Mouse (Mus musculus) limb, embryonic 12.5 days (tissue): Measurements from ENCODE around the gene Axdnd1. TPM values are rescaled to one million over a fixed set of nuclear protein-coding genes. Genes with fewer than 3 reads are reported as not detected.

Experiments used
- ATAC-seq: fragments of 200-750 bp; cut with Nextera tagmentation; 2 replicates; pipeline ENCODE4 v1.8.0; 2017; ENCODE audit warnings: low read depth, moderate TSS enrichment; ENCODE audit not compliant: insufficient number of reproducible peaks, insufficient read depth, low FRiP score, low TSS enrichment
- H3K27ac ChIP-seq: fragments of 300-500 bp; sonication (generic); 2 replicates; pipeline ENCODE4 v1.5.1; 2016; ENCODE audit warnings: mild to moderate bottlenecking, moderate library complexity
- H3K27me3 ChIP-seq: fragments of 300-500 bp; sonication (generic); 2 replicates; pipeline ENCODE4 v1.6.1; 2016; ENCODE audit warnings: mild to moderate bottlenecking, moderate library complexity
- H3K36me3 ChIP-seq: fragments of 300-500 bp; sonication (generic); 2 replicates; pipeline ENCODE4 v1.6.1; 2016; ENCODE audit warnings: mild to moderate bottlenecking, moderate library complexity
- H3K4me1 ChIP-seq: fragments of 300-500 bp; sonication (generic); replicated peaks from 2 replicates; pipeline ENCODE4 v1.6.1; 2016
- H3K4me2 ChIP-seq: fragments of 300-500 bp; sonication (generic); 2 replicates; pipeline ENCODE4 v1.6.1; 2016; ENCODE audit warnings: mild to moderate bottlenecking, moderate library complexity
- H3K4me3 ChIP-seq: fragments of 300-500 bp; sonication (generic); replicated peaks from 2 replicates; pipeline ENCODE4 v1.5.1; 2016; ENCODE audit warnings: mild to moderate bottlenecking
- H3K9ac ChIP-seq: fragments of 300-500 bp; sonication (generic); replicated peaks from 2 replicates; pipeline ENCODE4 v1.6.1; 2016; ENCODE audit warnings: mild to moderate bottlenecking, moderate library complexity
- H3K9me3 ChIP-seq: fragments of 300-500 bp; sonication (generic); 2 replicates; pipeline ENCODE4 v1.6.1; 2016; ENCODE audit warnings: mild to moderate bottlenecking, moderate library complexity
- WGBS: fragments of 180-500 bp; shearing (Covaris S2); methylation state at CpG from one replicate; pipeline ENCODE4 v1.1.7; 2016; 5-methylcytosine and 5-hydroxymethylcytosine counted together
- polyA plus RNA-seq: library from polyadenylated mRNA; unstranded; fragments of >200 nt; fragmentation: Nextera tagmentation; extraction: Ambion mirVana; gene quantifications from 2 replicates; pipeline ENCODE4 v1.2.1, GENCODE M21; 2016

The Axdnd1 gene
- 0.30 and 0.55 TPM in 2 replicates for polyA plus RNA-seq

GRCm38 (mm10) chr1:156420671-156421297 is at the start of gene Axdnd1:
Gene Axdnd1, minus strand, starts transcription at chr1:156421159.
- WGBS = under 1% methylated on average over 44 of the region's 44 CpGs
- H3K36me3 ChIP-seq = no peaks in the 10 kb centered on the region
- ATAC-seq = peak; percentile 93
- peak within 1 kb of the TSS; percentile 70 for H3K27ac ChIP-seq
- H3K9ac ChIP-seq = peak within 1 kb of the TSS; percentile 58
- H3K9me3 ChIP-seq = peaks cover 2% of the 10 kb centered on the region; the same call in 1 of the 2 replicates
- no peaks in the 10 kb centered on the region for H3K27me3 ChIP-seq
- H3K4me3 ChIP-seq = peak within 1 kb of the TSS; percentile 64
- peak within 1 kb of the TSS; percentile 66 for H3K4me2 ChIP-seq
- no peaks in the 10 kb centered on the region for H3K4me1 ChIP-seq

- Histone ChIP-seq H3K36me3 (peaks cover 23% of the 10 kb centered on the region), H3K9me3 (peaks cover 11% of the 10 kb centered on the region; the same call in 1 of the 2 replicates), H3K4me1 (peaks cover 14% of the 10 kb centered on the region), H3K4me2 (no peak overlapping the region), H3K27ac (no peak overlapping the region), H3K9ac (no peak overlapping the region), H3K4me3 (no peak overlapping the region), H3K27me3 (no peaks in the 10 kb centered on the region)
- WGBS = 94% methylated on average over 7 of the region's 7 CpGs
- no peak for ATAC-seq
Measured at GRCm38 (mm10) chr1:156470557-156470956, 49.6 kb upstream of the Axdnd1 start.

- peaks cover 33% of the 10 kb centered on the region for H3K36me3 ChIP-seq
- 78% methylated on average over 3 of the region's 3 CpGs for WGBS
- no peak overlapping the region for H3K4me3 ChIP-seq
- no peak overlapping the region for H3K27ac ChIP-seq
- no peak overlapping the region for H3K9ac ChIP-seq
- peaks cover 14% of the 10 kb centered on the region for H3K4me1 ChIP-seq
- ATAC-seq = no peak
- peaks cover 11% of the 10 kb centered on the region; the same call in 1 of the 2 replicates for H3K9me3 ChIP-seq
- no peak overlapping the region for H3K4me2 ChIP-seq
- no peaks in the 10 kb centered on the region for H3K27me3 ChIP-seq
Measured at GRCm38 (mm10) chr1:156468576-156468975, 47.6 kb upstream of the Axdnd1 start.

DNA sequence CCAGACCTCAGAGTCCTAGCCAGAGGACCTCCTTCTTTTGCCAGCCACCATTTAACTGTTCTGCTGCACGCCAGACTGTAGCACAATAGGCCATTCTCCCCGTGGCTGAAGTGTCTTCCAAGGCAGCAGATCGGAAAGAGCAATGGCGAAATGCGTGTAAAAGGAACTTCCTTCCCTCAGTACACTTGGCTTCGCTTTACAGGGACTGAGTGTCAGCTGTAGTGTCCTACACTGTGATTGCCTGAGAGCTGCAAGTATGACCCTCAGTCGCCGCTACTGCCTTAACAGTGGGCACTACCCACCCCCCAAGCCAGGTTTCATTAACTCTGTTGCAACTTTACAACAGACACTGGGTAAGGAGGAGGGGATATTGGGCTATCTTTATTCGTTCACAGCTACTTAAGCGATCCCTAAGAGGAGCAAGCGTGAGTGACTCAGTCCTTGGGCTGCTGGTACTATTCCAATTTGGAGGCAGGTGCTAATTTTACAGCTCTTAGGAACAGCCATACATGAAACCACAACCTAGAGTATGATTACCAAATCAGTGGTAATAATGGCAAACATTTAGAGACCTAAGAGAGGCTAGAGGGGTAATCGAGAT is 46.8 kb upstream of the Axdnd1 start:
- peaks cover 9% of the 10 kb centered on the region for H3K4me1 ChIP-seq
- H3K4me3 ChIP-seq = no peak overlapping the region
- no peaks in the 10 kb centered on the region for H3K27me3 ChIP-seq
- H3K36me3 ChIP-seq = peaks cover 37% of the 10 kb centered on the region
- no peak overlapping the region for H3K27ac ChIP-seq
- 74% methylated on average over 12 of the region's 12 CpGs for WGBS
- H3K4me2 ChIP-seq = no peak overlapping the region
- ATAC-seq = no peak
- peaks cover 11% of the 10 kb centered on the region; the same call in 1 of the 2 replicates for H3K9me3 ChIP-seq
- H3K9ac ChIP-seq = no peak overlapping the region

DNA sequence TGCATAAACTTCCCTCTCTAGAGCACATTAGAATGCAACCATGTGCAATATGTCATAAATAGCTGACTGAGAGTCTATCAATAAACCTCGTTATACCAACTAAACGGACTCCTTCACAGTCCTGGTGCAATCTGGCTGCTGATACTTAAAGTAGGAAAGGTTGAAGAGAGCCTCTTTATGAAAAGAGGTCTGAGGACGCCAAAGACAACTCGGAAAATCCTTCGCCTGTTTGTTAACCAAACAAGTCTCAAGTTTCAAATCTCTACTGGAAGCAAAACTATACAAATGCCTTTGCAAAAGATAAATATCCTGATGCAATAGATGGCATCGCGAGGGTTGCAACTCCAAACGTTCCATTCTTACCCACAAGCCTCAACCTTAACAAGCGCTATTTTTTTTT is 44.0 kb upstream of the Axdnd1 start:
- no peaks in the 10 kb centered on the region for H3K4me1 ChIP-seq
- H3K27me3 ChIP-seq = no peaks in the 10 kb centered on the region
- H3K4me2 ChIP-seq = no peak overlapping the region
- WGBS = 90% methylated on average over 9 of the region's 9 CpGs
- no peak overlapping the region for H3K27ac ChIP-seq
- H3K36me3 ChIP-seq = peaks cover 36% of the 10 kb centered on the region
- no peak overlapping the region for H3K9ac ChIP-seq
- no peak overlapping the region for H3K4me3 ChIP-seq
- ATAC-seq = no peak
- peaks cover 11% of the 10 kb centered on the region; the same call in 1 of the 2 replicates for H3K9me3 ChIP-seq

DNA sequence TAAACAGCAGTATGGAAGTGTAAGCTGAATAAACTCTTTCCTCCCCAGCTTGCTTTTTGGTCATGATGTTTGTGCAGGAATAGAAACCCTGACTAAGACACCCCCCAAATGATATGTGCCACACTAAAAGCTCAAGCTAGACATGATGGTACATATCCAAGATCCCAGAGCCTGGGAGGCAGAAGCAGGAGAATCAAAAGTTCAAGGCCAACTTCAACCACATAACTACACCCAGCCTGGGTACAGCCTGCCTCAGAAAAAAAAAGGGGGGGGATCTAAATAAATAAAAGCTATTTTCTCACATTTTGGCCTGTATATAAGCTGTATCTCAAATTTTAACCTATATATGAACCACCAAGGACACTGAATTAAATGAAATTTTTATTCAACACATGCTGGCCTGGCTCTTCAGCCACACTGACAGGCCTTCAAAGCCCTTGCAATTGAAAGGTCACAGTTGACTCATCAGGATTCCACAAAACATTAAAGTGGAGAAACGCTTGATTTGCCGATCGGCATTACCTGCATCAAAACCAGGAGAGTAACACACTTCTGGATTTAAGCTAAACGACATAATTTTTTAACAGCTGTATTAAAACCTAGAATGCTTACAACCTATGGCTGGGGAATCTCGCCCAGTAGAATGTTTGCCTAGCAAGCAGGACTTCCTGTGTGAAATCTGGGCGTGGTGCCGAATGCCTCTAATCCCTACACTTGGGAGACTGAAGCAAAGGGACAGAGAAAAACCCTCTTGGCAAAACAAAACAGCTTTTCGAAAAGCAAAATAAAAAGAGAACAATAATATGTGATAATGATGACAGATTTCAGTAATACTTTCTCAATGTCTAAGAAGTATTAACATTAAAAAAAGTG is 43.3 kb upstream of the Axdnd1 start:
- peaks cover 11% of the 10 kb centered on the region; the same call in 1 of the 2 replicates for H3K9me3 ChIP-seq
- no peak overlapping the region for H3K9ac ChIP-seq
- H3K4me3 ChIP-seq = no peak overlapping the region
- no peak for ATAC-seq
- no peak overlapping the region for H3K27ac ChIP-seq
- H3K36me3 ChIP-seq = peaks cover 30% of the 10 kb centered on the region
- no peaks in the 10 kb centered on the region for H3K4me1 ChIP-seq
- 90% methylated on average over 8 of the region's 8 CpGs for WGBS
- H3K4me2 ChIP-seq = no peak overlapping the region
- H3K27me3 ChIP-seq = no peaks in the 10 kb centered on the region

DNA sequence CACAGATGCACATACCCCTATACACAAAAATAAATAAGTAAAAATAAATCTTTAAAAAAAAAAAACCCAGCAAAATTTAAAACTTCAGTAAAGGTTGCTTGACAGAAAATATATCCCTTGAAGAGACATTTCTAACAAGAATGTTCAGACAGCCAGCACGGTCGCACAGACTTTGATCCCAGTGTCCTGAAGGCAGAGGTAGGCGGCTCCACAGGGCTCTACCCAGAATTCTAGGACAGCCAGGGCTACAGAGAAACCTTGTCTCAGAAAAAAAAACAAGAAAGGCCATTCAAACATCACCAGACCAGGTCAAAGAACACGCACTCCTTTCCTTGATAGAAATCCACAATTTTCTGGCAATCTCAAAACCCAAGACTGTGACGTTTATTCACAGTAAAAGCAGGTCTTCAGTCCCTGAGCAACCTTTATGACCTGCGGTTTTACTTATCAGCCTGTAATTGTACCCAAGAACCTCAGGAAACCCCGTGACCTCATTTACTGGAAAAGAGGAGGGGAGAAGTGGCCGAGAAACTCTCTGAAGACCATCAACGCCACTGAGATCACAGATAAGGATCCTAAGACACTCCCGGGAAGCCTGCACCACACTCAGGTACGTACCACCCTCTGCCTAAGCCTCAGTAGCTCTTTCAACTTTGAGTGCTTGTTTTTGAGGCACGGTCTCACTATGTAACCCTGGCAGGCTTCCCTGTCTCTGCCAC is 41.5 kb upstream of the Axdnd1 start:
- WGBS = 64% methylated on average over 12 of the region's 12 CpGs
- Histone ChIP-seq H3K4me1 (no peaks in the 10 kb centered on the region), H3K9me3 (peaks cover 11% of the 10 kb centered on the region; the same call in 1 of the 2 replicates), H3K27me3 (no peaks in the 10 kb centered on the region), H3K4me3 (no peak overlapping the region), H3K4me2 (no peak overlapping the region), H3K36me3 (peaks cover 27% of the 10 kb centered on the region), H3K9ac (no peak overlapping the region), H3K27ac (no peak overlapping the region)
- no peak for ATAC-seq

GRCm38 (mm10) chr1:156461036-156461435 is 40.1 kb upstream of the Axdnd1 start:
- Histone ChIP-seq H3K27me3 (no peaks in the 10 kb centered on the region), H3K4me3 (no peak overlapping the region), H3K27ac (no peak overlapping the region), H3K4me2 (no peak overlapping the region), H3K9ac (no peak overlapping the region), H3K9me3 (peaks cover 4% of the 10 kb centered on the region; the same call in 1 of the 2 replicates), H3K4me1 (no peaks in the 10 kb centered on the region), H3K36me3 (peaks cover 27% of the 10 kb centered on the region)
- no peak for ATAC-seq
- WGBS = 37% methylated on average over 6 of the region's 6 CpGs

- WGBS = 92% methylated on average over 4 of the region's 4 CpGs
- no peak overlapping the region for H3K27ac ChIP-seq
- ATAC-seq = no peak
- H3K9ac ChIP-seq = no peak overlapping the region
- H3K36me3 ChIP-seq = peaks cover 27% of the 10 kb centered on the region
- no peak overlapping the region for H3K4me2 ChIP-seq
- no peak overlapping the region for H3K4me3 ChIP-seq
- H3K4me1 ChIP-seq = no peaks in the 10 kb centered on the region
- H3K27me3 ChIP-seq = no peaks in the 10 kb centered on the region
- H3K9me3 ChIP-seq = no peaks in the 10 kb centered on the region
Measured at GRCm38 (mm10) chr1:156460216-156460615, 39.3 kb upstream of the Axdnd1 start.

GRCm38 (mm10) chr1:156459690-156460089 is 38.7 kb upstream of the Axdnd1 start:
- no peak overlapping the region for H3K27ac ChIP-seq
- H3K4me2 ChIP-seq = no peak overlapping the region
- 77% methylated on average over 3 of the region's 3 CpGs for WGBS

More at GRCm38 (mm10) chr1:156459690-156460089, 38.7 kb upstream of the Axdnd1 start:
- ATAC-seq = no peak
- no peak overlapping the region for H3K9ac ChIP-seq
- no peaks in the 10 kb centered on the region for H3K27me3 ChIP-seq
- H3K36me3 ChIP-seq = peaks cover 30% of the 10 kb centered on the region; the same call in 1 of the 2 replicates
- no peak overlapping the region for H3K4me3 ChIP-seq
- H3K9me3 ChIP-seq = no peaks in the 10 kb centered on the region
- no peaks in the 10 kb centered on the region for H3K4me1 ChIP-seq
